Mouse (Mus musculus) limb, embryonic 11.5 days (tissue): ENCODE measurements around the gene Lrrc66. TPM values are rescaled to one million over a fixed set of nuclear protein-coding genes. Genes with fewer than 3 reads are reported as not detected.

Experiments used
- ATAC-seq: fragments of 200-750 bp; cut with Nextera tagmentation; 2 replicates; pipeline ENCODE4 v1.8.0; 2017; ENCODE audit warnings: low read depth; ENCODE audit not compliant: insufficient number of reproducible peaks, low FRiP score, low TSS enrichment
- DNase-seq: peaks from one replicate; pipeline ENCODE4 v3.0.0-alpha.2; 2015; ENCODE audit warnings: low spot score
- H3K27ac ChIP-seq: fragments of 300-500 bp; sonication (generic); replicated peaks from 2 replicates; pipeline ENCODE4 v1.5.1; 2014; ENCODE audit warnings: low read depth, mild to moderate bottlenecking, low read length
- H3K27me3 ChIP-seq: fragments of 300-500 bp; sonication (generic); 2 replicates; pipeline ENCODE4 v1.6.1; 2014; ENCODE audit warnings: mild to moderate bottlenecking, low read length, mixed read lengths; ENCODE audit not compliant: control insufficient read depth, insufficient read depth
- H3K36me3 ChIP-seq: fragments of 300-500 bp; sonication (generic); 2 replicates; pipeline ENCODE4 v1.6.1; 2014; ENCODE audit warnings: mild to moderate bottlenecking, low read length, moderate library complexity, mixed read lengths; ENCODE audit not compliant: control insufficient read depth, insufficient read depth
- H3K4me1 ChIP-seq: fragments of 300-500 bp; sonication (generic); 2 replicates; pipeline ENCODE4 v1.6.1; 2014; ENCODE audit warnings: low read length, mixed read lengths; ENCODE audit not compliant: control insufficient read depth, insufficient read depth
- H3K4me2 ChIP-seq: fragments of 300-500 bp; sonication (generic); 2 replicates; pipeline ENCODE4 v1.6.1; 2014; ENCODE audit warnings: low read depth, mild to moderate bottlenecking, moderate library complexity; ENCODE audit not compliant: severe bottlenecking
- H3K4me3 ChIP-seq: fragments of 300-500 bp; sonication (generic); 2 replicates; pipeline ENCODE4 v1.5.1; 2014; ENCODE audit warnings: low read depth, low read length
- H3K9ac ChIP-seq: fragments of 300-500 bp; sonication (generic); 2 replicates; pipeline ENCODE4 v1.6.1; 2014; ENCODE audit warnings: mild to moderate bottlenecking, low read length
- H3K9me3 ChIP-seq: fragments of 300-500 bp; sonication (generic); 2 replicates; pipeline ENCODE4 v1.6.1; 2016; ENCODE audit warnings: low read length; ENCODE audit not compliant: control insufficient read depth
- WGBS: fragments of 180-500 bp; shearing (Covaris S2); extraction: QIAGEN DNeasy Blood & Tissue Kit; methylation state at CpG from one replicate; pipeline ENCODE4 v1.1.7; 2014; 5-methylcytosine and 5-hydroxymethylcytosine counted together
- polyA plus RNA-seq: library from polyadenylated mRNA; unstranded; fragments of >200 nt; fragmentation: Nextera tagmentation; extraction: Ambion mirVana; gene quantifications from 2 replicates; pipeline ENCODE4 v1.2.1, GENCODE M21; 2014

The Lrrc66 gene
- polyA plus RNA-seq, 1 experiment from 2014 or later = not detected

DNA sequence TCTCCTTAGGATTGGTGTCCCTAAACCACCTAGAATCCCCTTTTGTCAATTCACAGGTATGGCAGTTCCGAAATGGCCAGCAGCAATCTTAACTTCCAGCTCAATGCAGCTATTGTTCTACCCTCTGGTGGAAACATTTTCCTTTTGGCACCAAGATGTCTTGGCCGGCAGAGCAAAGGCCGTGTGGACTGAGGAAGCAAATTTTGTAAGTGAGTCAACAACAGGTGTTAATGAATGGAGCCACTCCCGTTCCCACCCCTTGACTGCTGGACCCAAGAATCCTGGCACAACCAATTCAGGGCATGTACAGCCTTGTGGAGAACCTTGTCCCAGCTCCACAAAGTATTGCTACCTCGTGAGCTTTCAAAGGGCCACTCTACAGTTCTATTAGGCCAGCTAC lies 66.2 kb downstream of the Lrrc66 start:
- Histone ChIP-seq H3K9ac (no peak overlapping the region), H3K27ac (no peak overlapping the region), H3K4me3 (no peak overlapping the region), H3K36me3 (no peaks in the 10 kb centered on the region), H3K9me3 (no peaks in the 10 kb centered on the region), H3K27me3 (no peaks in the 10 kb centered on the region), H3K4me1 (no peaks in the 10 kb centered on the region), H3K4me2 (no peak overlapping the region)
- WGBS = 91% methylated on average over 5 of the region's 5 CpGs
- DNase-seq (no peak), ATAC-seq (no peak)

GRCm38 (mm10) chr5:73564038-73564437 lies 68.3 kb downstream of the Lrrc66 start:
- Histone ChIP-seq H3K9ac (no peak overlapping the region), H3K9me3 (no peaks in the 10 kb centered on the region), H3K4me2 (no peak overlapping the region), H3K4me1 (no peaks in the 10 kb centered on the region), H3K27me3 (no peaks in the 10 kb centered on the region), H3K4me3 (no peak overlapping the region), H3K36me3 (no peaks in the 10 kb centered on the region), H3K27ac (no peak overlapping the region)
- DNase-seq = no peak
- WGBS = 99% methylated on average over 6 of the region's 6 CpGs
- no peak for ATAC-seq

GRCm38 (mm10) chr5:73558756-73559155 lies 73.6 kb downstream of the Lrrc66 start:
- no peak overlapping the region for H3K27ac ChIP-seq
- no peak overlapping the region for H3K4me2 ChIP-seq
- DNase-seq (no peak), ATAC-seq (no peak)
- H3K27me3 ChIP-seq = no peaks in the 10 kb centered on the region
- WGBS = 91% methylated on average over 6 of the region's 6 CpGs
- no peak overlapping the region for H3K9ac ChIP-seq
- H3K4me1 ChIP-seq = no peaks in the 10 kb centered on the region
- H3K4me3 ChIP-seq = no peak overlapping the region
- no peaks in the 10 kb centered on the region for H3K9me3 ChIP-seq
- peaks cover 6% of the 10 kb centered on the region; the same call in 1 of the 2 replicates for H3K36me3 ChIP-seq

- H3K4me3 ChIP-seq = no peak overlapping the region
- DNase-seq = no peak
- H3K4me2 ChIP-seq = no peak overlapping the region
- no peak overlapping the region for H3K27ac ChIP-seq
- H3K4me1 ChIP-seq = no peaks in the 10 kb centered on the region
- no peaks in the 10 kb centered on the region for H3K9me3 ChIP-seq
- no peak for ATAC-seq
- H3K36me3 ChIP-seq = peaks cover 9% of the 10 kb centered on the region; the same call in 1 of the 2 replicates
- WGBS = 83% methylated on average over 12 of the region's 12 CpGs
- H3K9ac ChIP-seq = no peak overlapping the region
- H3K27me3 ChIP-seq = no peaks in the 10 kb centered on the region
These were observed 75.4 kb downstream of the Lrrc66 start for GRCm38 (mm10) chr5:73556733-73557425.

Other genes with a start within 250 kb of the Lrrc66 start
- not detected in 2 replicates for gene Cwh43, start 226.5 kb downstream of the Lrrc66 start, polyA plus RNA-seq
- gene Dcun1d4, start 151.5 kb downstream of the Lrrc66 start, polyA plus RNA-seq = 55.7 and 56.9 TPM in 2 replicates
- gene Sgcb, start 15.3 kb upstream of the Lrrc66 start, polyA plus RNA-seq = 29.1 and 30.0 TPM in 2 replicates
- 2.6 and 2.9 TPM in 2 replicates for gene Spata18, start 18.9 kb upstream of the Lrrc66 start, polyA plus RNA-seq